In genomic region chr10:24627262-24627661, GRCm38 (mm10) we compare ENCODE assay signal across 15 mouse cellular contexts.
"Had no signal": no experiment of that assay in that cellular context is flagged by ENCODE, and none has a peak within 500 bp of the region (broad histone marks: within the 10 kb centered on the region; RNA-seq: fewer than 3 reads in every experiment).

No protein-coding gene starts in this region.

- H3K27me3 ChIP-seq: neural tube, embryonic 15.5 days; stomach, embryonic 15.5 days had no signal

- H3K4me3 ChIP-seq: left cerebral cortex, adult 2 months; midbrain, embryonic 10.5 days; myocyte; neural tube, embryonic 15.5 days; stomach, embryonic 15.5 days had no signal

- H3K27ac ChIP-seq: left cerebral cortex, adult 2 months; liver, embryonic 14.5 days; midbrain, embryonic 10.5 days; neural tube, embryonic 15.5 days had no signal

- ATAC-seq: hindbrain, embryonic 16.5 days had no signal

- H3K36me3 ChIP-seq: midbrain, embryonic 10.5 days; neural tube, embryonic 15.5 days; stomach, embryonic 15.5 days had no signal

- H3K4me2 ChIP-seq: neural tube, embryonic 15.5 days; stomach, embryonic 15.5 days had no signal

- H3K9ac ChIP-seq: liver, embryonic 14.5 days; neural tube, embryonic 15.5 days; stomach, embryonic 15.5 days had no signal

- H3K4me1 ChIP-seq: neural tube, embryonic 15.5 days; stomach, embryonic 15.5 days had no signal

- DNase-seq: kidney, adult 2 months; kidney, postnatal 14 days; lung, adult 2 months; lung, postnatal 36 days; midbrain, embryonic 14.5 days; right cerebral cortex, postnatal 4 days; spleen, adult 18-20 months; thymus, postnatal 4 days had no signal

- H3K9me3 ChIP-seq: midbrain, embryonic 10.5 days; neural tube, embryonic 15.5 days; stomach, embryonic 15.5 days had no signal
